Mouse (Mus musculus) heart, postnatal 0 days (tissue): Measurements from ENCODE around the gene Sntg2. TPM values are rescaled to one million over a fixed set of nuclear protein-coding genes. Genes with fewer than 3 reads are reported as not detected.

ENCODE experiments used
- ATAC-seq: fragments of 200-750 bp; cut with Nextera tagmentation; 2 replicates; pipeline ENCODE4 v1.8.0; 2017; ENCODE audit warnings: low read depth, moderate number of reproducible peaks, moderate library complexity; ENCODE audit not compliant: insufficient read depth
- DNase-seq: peaks from one replicate; pipeline ENCODE4 v3.0.0-alpha.2; 2016; ENCODE audit warnings: low spot score
- H3K27ac ChIP-seq: fragments of 300-500 bp; sonication (generic); 2 replicates; pipeline ENCODE4 v1.5.1; 2014; ENCODE audit warnings: low read depth, mild to moderate bottlenecking
- H3K27me3 ChIP-seq: fragments of 300-500 bp; sonication (generic); 2 replicates; pipeline ENCODE4 v1.6.1; 2014; ENCODE audit warnings: low read length, mixed read lengths; ENCODE audit not compliant: control insufficient read depth, insufficient read depth
- H3K36me3 ChIP-seq: fragments of 300-500 bp; sonication (generic); replicated peaks from 2 replicates; pipeline ENCODE4 v1.6.1; 2014; ENCODE audit warnings: low read length, mixed read lengths; ENCODE audit not compliant: control insufficient read depth, insufficient read depth
- H3K4me1 ChIP-seq: fragments of 300-500 bp; sonication (generic); 2 replicates; pipeline ENCODE4 v1.6.1; 2014; ENCODE audit warnings: antibody characterized with exemption; ENCODE audit not compliant: control insufficient read depth, insufficient read depth
- H3K4me2 ChIP-seq: fragments of 300-500 bp; sonication (generic); 2 replicates; pipeline ENCODE4 v1.6.1; 2014; ENCODE audit warnings: low read depth, mild to moderate bottlenecking, low read length, moderate library complexity
- H3K4me3 ChIP-seq: fragments of 300-500 bp; sonication (generic); 2 replicates; pipeline ENCODE4 v1.5.1; 2014; ENCODE audit warnings: low read depth, low read length
- H3K9ac ChIP-seq: fragments of 300-500 bp; sonication (generic); replicated peaks from 2 replicates; pipeline ENCODE4 v1.6.1; 2014; ENCODE audit warnings: low read depth, low read length, mixed read lengths
- H3K9me3 ChIP-seq: fragments of 300-500 bp; sonication (generic); replicated peaks from 2 replicates; pipeline ENCODE4 v1.6.1; 2016; ENCODE audit warnings: low read length; ENCODE audit not compliant: control insufficient read depth
- CTCF ChIP-seq: IDR thresholded peaks from 2 replicates; pipeline ENCODE4 v1.5.1; 2016; ENCODE audit warnings: antibody characterized with exemption, control low read depth, low read depth
- EP300 ChIP-seq: IDR thresholded peaks from 2 replicates; pipeline ENCODE4 v1.6.1; 2016; ENCODE audit warnings: antibody characterized with exemption, low read depth
- WGBS: fragments of 180-500 bp; shearing (Covaris S2); extraction: QIAGEN DNeasy Blood & Tissue Kit; methylation state at CpG from one replicate; pipeline ENCODE4 v1.1.7; 2014; 5-methylcytosine and 5-hydroxymethylcytosine counted together
- polyA plus RNA-seq: library from polyadenylated mRNA; unstranded; fragments of >200 nt; fragmentation: Nextera tagmentation; extraction: Ambion mirVana; gene quantifications from 2 replicates; pipeline ENCODE4 v1.2.1, GENCODE M21; 2015
- total RNA-seq: library from RNA; depleted of rRNA; stranded (reverse); fragments of >200 nt; gene quantifications from 2 replicates; pipeline ENCODE4 v1.2.3, GENCODE M21; 2014; ENCODE audit warnings: low replicate concordance

Gene Sntg2
- total and polyA plus RNA-seq, 2 experiments from 2014 or later = 2.8 to 13.9 TPM

GRCm38 (mm10) chr12:30372293-30372692, 882 bp downstream of the Sntg2 start:
- Histone ChIP-seq H3K9ac (no peak overlapping the region), H3K4me3 (peak overlapping the region; percentile 48)
- DNase-seq = no peak

GRCm38 (mm10) chr12:30369786-30370185, 3.4 kb downstream of the Sntg2 start:
- TF ChIP-seq CTCF = peak; percentile 93
- TF ChIP-seq EP300 = no peak
- peak; percentile 33; the same call in 1 of the 2 replicates for ATAC-seq
- no peak overlapping the region for H3K4me3 ChIP-seq
- DNase-seq = peak; percentile 82
- peaks cover 5% of the 10 kb centered on the region; the same call in 1 of the 2 replicates for H3K4me1 ChIP-seq
- no peak overlapping the region for H3K9ac ChIP-seq
- no peaks in the 10 kb centered on the region for H3K9me3 ChIP-seq
- H3K36me3 ChIP-seq = no peaks in the 10 kb centered on the region
- H3K4me2 ChIP-seq = no peak overlapping the region
- 5% methylated on average over 6 of the region's 6 CpGs for WGBS
- no peak overlapping the region for H3K27ac ChIP-seq
- H3K27me3 ChIP-seq = no peaks in the 10 kb centered on the region

More at GRCm38 (mm10) chr12:30372293-30372692, 882 bp downstream of the Sntg2 start:
- Histone ChIP-seq H3K4me1 (peaks cover 5% of the 10 kb centered on the region; the same call in 1 of the 2 replicates), H3K27me3 (no peaks in the 10 kb centered on the region), H3K4me2 (peak overlapping the region; percentile 79), H3K27ac (no peak overlapping the region), H3K9me3 (no peaks in the 10 kb centered on the region), H3K36me3 (no peaks in the 10 kb centered on the region)
- no peak for TF ChIP-seq CTCF
- TF ChIP-seq EP300 = no peak
- ATAC-seq = no peak
- 45% methylated on average over 5 of the region's 5 CpGs for WGBS

- Histone ChIP-seq H3K9me3 (no peaks in the 10 kb centered on the region), H3K27ac (no peak overlapping the region), H3K36me3 (no peaks in the 10 kb centered on the region), H3K27me3 (no peaks in the 10 kb centered on the region), H3K9ac (no peak overlapping the region), H3K4me1 (peaks cover 5% of the 10 kb centered on the region; the same call in 1 of the 2 replicates), H3K4me2 (no peak overlapping the region), H3K4me3 (no peak overlapping the region)
- ATAC-seq (no peak), DNase-seq (no peak)
- 63% methylated on average over 6 of the region's 6 CpGs for WGBS
- no peak for TF ChIP-seq EP300
- no peak for TF ChIP-seq CTCF
Measured at GRCm38 (mm10) chr12:30369141-30369540, 4.0 kb downstream of the Sntg2 start.

- Histone ChIP-seq H3K9ac (no peak overlapping the region), H3K4me1 (no peaks in the 10 kb centered on the region), H3K27ac (no peak overlapping the region), H3K27me3 (no peaks in the 10 kb centered on the region), H3K4me2 (no peak overlapping the region), H3K9me3 (no peaks in the 10 kb centered on the region), H3K4me3 (no peak overlapping the region), H3K36me3 (no peaks in the 10 kb centered on the region)
- no peak for ATAC-seq
- TF ChIP-seq EP300 = no peak
- no peak for TF ChIP-seq CTCF
- no peak for DNase-seq
- 71% methylated on average over 2 of the region's 2 CpGs for WGBS
Measured at GRCm38 (mm10) chr12:30362306-30362705, 10.9 kb downstream of the Sntg2 start.

GRCm38 (mm10) chr12:30357666-30358065, 15.5 kb downstream of the Sntg2 start:
- WGBS = 46% methylated on average over 6 of the region's 6 CpGs
- H3K4me3 ChIP-seq = no peak overlapping the region
- no peaks in the 10 kb centered on the region for H3K9me3 ChIP-seq
- no peaks in the 10 kb centered on the region for H3K36me3 ChIP-seq
- H3K9ac ChIP-seq = no peak overlapping the region
- no peak overlapping the region for H3K27ac ChIP-seq
- ATAC-seq (no peak), DNase-seq (no peak)
- H3K4me2 ChIP-seq = no peak overlapping the region
- TF ChIP-seq EP300 (no peak), CTCF (no peak)
- no peaks in the 10 kb centered on the region for H3K27me3 ChIP-seq
- no peaks in the 10 kb centered on the region for H3K4me1 ChIP-seq

GRCm38 (mm10) chr12:30352393-30352792, 20.8 kb downstream of the Sntg2 start:
- TF ChIP-seq EP300 = no peak
- TF ChIP-seq CTCF = no peak
- no peaks in the 10 kb centered on the region for H3K9me3 ChIP-seq
- ATAC-seq (no peak), DNase-seq (no peak)
- H3K27ac ChIP-seq = no peak overlapping the region
- H3K36me3 ChIP-seq = no peaks in the 10 kb centered on the region
- no peak overlapping the region for H3K9ac ChIP-seq
- WGBS = 58% methylated on average over 2 of the region's 2 CpGs
- no peak overlapping the region for H3K4me2 ChIP-seq
- no peaks in the 10 kb centered on the region for H3K27me3 ChIP-seq
- no peaks in the 10 kb centered on the region for H3K4me1 ChIP-seq
- H3K4me3 ChIP-seq = no peak overlapping the region
